Mouse (Mus musculus): Measurements from ENCODE around the gene Gjc3. TPM values are rescaled to one million over a fixed set of nuclear protein-coding genes. Genes with fewer than 3 reads are reported as not detected.

Gjc3 gene
- total RNA-seq, 2 experiments from 2014 or later = 25.4 to 25.7 TPM

- DNase-seq (ENCODE audit: low spot score in 2 of 2) = no peak
Measured at GRCm38 (mm10) chr5:137914508-137914907, 48.4 kb downstream of the Gjc3 start.

GRCm38 (mm10) chr5:137909564-137910262, 53.2 kb downstream of the Gjc3 start:
- DNase-seq (ENCODE audit: low spot score in 2 of 2) = no peak

Other genes with a start within 250 kb of the Gjc3 start
- 10 to 100 TPM; 73.9 to 75.0 TPM for gene Nyap1, start 221.5 kb downstream of the Gjc3 start, total RNA-seq (2021)
- 100 to 1,000 TPM; 213 to 225 TPM for gene Tsc22d4, start 217.4 kb downstream of the Gjc3 start, total RNA-seq (2021)
- gene Ppp1r35, start 184.2 kb downstream of the Gjc3 start, total RNA-seq (2021) = 10 to 100 TPM; 24.2 to 27.3 TPM
- gene Mepce, start 175.4 kb downstream of the Gjc3 start, total RNA-seq (2021) = 10 to 100 TPM; 33.4 to 42.0 TPM
- gene Zcwpw1, start 175.3 kb downstream of the Gjc3 start, total RNA-seq (2021) = 1 to 10 TPM; 5.0 to 5.7 TPM
- under 1 TPM; 0.32 to 0.62 TPM for gene Pilra, start 126.8 kb downstream of the Gjc3 start, total RNA-seq (2021)
- not detected for gene Pilrb1, start 105.0 kb downstream of the Gjc3 start, total RNA-seq (2021)
- not detected for gene Pilrb2, start 91.3 kb downstream of the Gjc3 start, total RNA-seq (2021)
- gene Cyp3a13, start 41.5 kb downstream of the Gjc3 start, total RNA-seq (2021) = under 1 TPM in 1 of 2 experiments, not detected in 1; 0.29 TPM
- gene Azgp1, start 18.4 kb upstream of the Gjc3 start, total RNA-seq (2021) = not detected
- not detected for gene Smok3a, start 58.2 kb upstream of the Gjc3 start, total RNA-seq (2021)
- gene Smok3b, start 58.3 kb upstream of the Gjc3 start, total RNA-seq (2021) = not detected
- gene Smok3c, start 90.1 kb upstream of the Gjc3 start, total RNA-seq (2021) = not detected
- 10 to 100 TPM; 42.8 to 44.7 TPM for gene Zkscan1, start 122.0 kb upstream of the Gjc3 start, total RNA-seq (2021)
- gene Zscan21, start 153.8 kb upstream of the Gjc3 start, total RNA-seq (2021) = 10 to 100 TPM; 18.2 to 18.3 TPM
- 10 to 100 TPM in 1 of 2 experiments, 1 to 10 TPM in 1; 9.5 to 13.3 TPM for gene Zfp113, start 192.6 kb upstream of the Gjc3 start, total RNA-seq (2021)
- 100 to 1,000 TPM; 132 to 144 TPM for gene Cops6, start 198.0 kb upstream of the Gjc3 start, total RNA-seq (2021)
- 10 to 100 TPM; 23.7 to 26.6 TPM for gene Ap4m1, start 208.9 kb upstream of the Gjc3 start, total RNA-seq (2021)
- 10 to 100 TPM; 21.3 to 21.8 TPM for gene Mcm7, start 209.3 kb upstream of the Gjc3 start, total RNA-seq (2021)
- gene Taf6, start 224.4 kb upstream of the Gjc3 start, total RNA-seq (2021) = 10 to 100 TPM; 33.8 to 36.0 TPM
- gene Cnpy4, start 224.4 kb upstream of the Gjc3 start, total RNA-seq (2021) = 10 to 100 TPM; 13.0 to 15.9 TPM
- gene Mblac1, start 231.2 kb upstream of the Gjc3 start, total RNA-seq (2021) = 10 to 100 TPM; 10.1 to 11.7 TPM